Mouse (Mus musculus) kidney, postnatal 25 days (tissue): ENCODE measurements around the gene Slc44a4.
A peak's percentile ranks its signal among the peaks of the same experiment; 100 is the strongest.

ENCODE experiments used
- DNase-seq, 2 experiments: peaks; one replicate each; pipeline ENCODE4 v3.0.0; 2021; ENCODE audit warnings: mixed read lengths in 2 of 2

Gene Slc44a4

DNA sequence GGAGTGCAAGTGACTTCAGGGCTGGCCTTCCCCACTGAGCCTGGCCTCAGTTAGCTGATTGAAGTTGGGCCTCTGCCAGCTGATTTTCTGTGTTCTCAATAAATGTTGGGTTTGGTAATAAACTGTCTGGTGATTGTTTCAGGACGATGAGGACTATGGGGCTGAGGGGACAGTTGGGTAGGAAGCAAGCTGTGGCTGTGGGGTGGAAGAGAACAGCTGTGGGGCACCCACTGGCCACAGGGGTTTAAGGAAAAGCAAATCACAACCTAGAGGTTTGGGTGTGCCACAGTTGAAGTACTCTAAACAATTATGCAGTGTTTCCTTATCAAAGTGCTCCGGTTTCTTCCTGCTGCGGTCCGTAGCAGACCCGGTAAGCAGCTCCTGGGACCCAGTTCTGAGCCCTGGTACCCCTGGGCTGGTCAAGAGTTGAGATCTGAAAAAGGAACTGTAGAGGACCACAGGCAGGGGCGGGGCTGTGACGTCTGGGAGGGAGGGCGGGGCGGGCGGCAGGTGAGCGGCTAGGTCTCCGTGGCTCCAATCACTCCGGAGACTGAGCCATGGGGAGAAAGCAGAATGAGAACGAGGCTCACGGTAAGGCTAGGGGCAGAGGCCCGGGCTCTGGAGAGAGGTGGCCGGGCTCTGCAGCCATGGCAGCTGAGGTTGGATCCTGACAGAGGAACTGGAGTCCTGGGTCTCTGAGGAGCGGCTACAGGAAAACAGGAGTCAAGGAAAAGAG, at the start of gene Slc44a4:
Slc44a4 (plus strand) TSS at position 537 of the 736 bp plus-strand sequence.
- DNase-seq = peak; percentile 68 to 77

DNA sequence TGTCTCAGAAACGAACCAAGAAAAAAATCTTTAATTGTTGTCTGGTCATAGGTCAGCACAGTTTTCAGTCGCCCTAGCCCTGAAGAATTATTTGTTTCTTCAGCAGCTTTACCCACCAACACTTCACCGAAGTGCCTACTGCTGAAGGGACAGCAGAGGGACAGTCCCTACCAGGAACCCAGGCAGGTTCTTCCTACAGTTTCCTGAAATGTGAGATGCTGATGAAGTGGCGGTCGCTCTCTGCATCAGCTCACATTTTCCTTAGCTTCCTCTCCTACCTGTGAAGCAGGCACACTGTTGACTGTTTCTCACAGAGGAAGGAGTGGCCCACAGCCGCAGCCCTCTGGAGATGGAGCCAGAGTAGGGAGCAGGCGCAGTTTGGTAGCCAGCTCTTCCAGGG, 48.3 kb upstream of the Slc44a4 start:
- no peak for DNase-seq

DNA sequence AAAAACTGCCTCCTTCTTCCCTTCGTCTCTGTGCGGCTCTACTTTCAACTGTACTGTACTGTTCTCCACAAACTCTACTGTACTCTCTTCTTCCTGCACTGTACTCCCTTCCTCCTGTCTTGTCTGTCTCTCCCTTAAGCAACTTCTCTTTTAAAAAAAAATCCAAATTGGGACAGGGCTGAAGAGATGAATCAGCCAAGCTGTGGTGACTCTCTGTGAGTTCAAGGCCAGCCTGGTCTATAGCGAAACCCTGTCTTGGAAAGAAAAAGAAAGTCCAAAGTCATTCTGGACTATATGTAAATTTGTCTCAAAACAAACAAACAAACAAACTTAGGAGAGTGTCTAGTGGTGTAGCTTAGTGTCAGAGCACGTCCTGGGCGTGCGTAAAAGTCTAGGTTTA, 39.9 kb upstream of the Slc44a4 start:
- no peak for DNase-seq

DNA sequence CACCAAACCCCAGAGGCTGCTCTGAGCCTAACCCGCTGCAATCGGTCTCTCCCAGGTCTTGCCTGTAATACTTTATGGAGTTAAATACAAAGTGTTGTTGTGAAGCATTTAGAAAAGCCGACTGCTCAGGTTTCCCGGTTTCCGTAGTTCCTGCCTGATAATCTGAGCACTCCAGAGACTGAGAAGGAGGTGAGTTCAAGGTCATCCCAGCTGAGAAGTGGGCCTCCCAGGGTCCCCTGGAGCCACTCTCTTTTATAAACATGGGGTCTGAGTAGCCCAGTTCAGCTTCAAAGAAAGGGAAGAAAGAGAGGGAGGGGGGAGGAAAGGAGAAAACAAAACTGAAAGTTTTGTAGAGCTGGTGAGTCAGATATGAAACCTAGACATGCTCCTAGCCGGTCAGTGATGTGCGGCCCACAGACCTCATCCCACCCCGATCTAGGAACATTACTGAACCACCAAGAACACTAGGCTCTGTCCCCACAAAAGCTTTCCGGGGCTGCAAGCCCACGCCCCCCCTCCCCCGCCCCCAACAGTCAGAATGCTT, 34.9 kb upstream of the Slc44a4 start, which contains the start of gene Zbtb12:
Zbtb12 (plus strand) TSS at position 148 of the 544 bp plus-strand sequence.
- no peak for DNase-seq

DNA sequence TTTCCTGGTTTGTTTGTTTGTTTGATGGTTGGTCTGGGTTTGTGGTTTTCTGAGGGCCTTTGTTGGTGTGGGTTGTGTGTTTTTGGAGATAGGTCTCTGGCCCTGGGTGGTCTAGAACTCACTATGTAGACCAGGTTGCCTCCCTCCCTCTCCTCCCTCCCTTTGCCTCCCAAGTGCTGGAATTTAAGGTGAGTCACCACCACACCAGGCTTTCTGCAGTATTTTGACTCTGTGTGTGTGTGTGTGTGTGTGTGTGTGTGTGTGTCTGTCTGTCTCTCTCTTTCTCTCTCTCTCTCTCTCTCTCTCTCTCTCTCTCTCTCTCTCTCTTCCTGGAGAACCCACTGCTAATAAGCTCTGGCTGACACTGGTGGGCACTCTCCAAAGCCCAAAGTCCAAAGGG, 33.1 kb upstream of the Slc44a4 start:
- DNase-seq = no peak

DNA sequence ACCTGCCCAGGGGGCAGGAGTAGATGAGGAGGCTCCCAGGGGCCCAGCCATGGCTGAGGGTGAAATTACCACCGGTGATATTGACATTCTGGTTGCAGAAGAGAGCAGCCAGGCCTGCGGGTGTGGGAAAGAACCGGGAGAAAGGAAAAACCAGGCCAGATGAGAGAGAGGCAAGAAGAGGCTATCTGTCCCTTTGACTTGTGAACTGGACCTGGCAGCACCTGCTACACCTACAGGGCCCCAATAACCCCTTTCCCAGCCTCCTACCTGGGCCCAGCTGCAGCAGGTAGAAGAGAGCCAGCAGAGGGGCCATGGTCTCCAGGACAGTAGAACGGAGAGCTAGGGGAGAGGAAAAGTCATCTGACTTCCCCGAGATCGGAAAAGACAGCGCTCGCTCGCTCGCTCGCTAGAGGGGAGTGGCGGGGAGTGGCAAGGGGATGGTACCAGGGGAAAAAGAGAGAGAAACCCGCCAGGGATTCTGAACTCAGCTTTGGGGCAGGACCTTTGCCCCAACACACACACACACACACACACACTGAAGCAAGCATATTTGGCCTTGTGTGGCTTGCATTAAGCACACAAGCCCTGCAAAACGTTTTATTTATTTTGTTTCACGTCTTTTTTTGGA, 32.5 kb upstream of the Slc44a4 start, which contains the start of gene Gm20547:
Gm20547 (minus strand) TSS at position 360 of the 628 bp plus-strand sequence.
- DNase-seq = peak; percentile 41 to 68

DNA sequence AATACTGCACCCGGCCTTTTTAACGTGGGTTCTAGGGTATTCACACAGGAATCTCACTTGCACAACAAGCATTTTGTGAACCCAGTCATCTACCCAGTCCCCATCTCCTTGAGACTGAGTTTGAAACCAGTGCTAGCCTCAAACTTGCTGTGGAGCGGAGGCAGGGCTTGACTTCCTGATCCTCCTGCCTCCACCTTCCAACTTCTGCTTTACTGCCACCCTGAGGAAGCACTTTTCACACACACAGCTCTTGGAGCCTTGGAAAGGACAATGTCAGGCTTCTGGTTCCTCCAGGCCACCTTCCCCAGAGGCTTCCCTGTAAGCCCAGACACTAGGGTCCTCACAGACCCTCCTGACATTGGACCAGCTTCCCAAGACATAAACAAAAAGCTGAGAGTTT, 30.9 kb upstream of the Slc44a4 start:
- DNase-seq = no peak

DNA sequence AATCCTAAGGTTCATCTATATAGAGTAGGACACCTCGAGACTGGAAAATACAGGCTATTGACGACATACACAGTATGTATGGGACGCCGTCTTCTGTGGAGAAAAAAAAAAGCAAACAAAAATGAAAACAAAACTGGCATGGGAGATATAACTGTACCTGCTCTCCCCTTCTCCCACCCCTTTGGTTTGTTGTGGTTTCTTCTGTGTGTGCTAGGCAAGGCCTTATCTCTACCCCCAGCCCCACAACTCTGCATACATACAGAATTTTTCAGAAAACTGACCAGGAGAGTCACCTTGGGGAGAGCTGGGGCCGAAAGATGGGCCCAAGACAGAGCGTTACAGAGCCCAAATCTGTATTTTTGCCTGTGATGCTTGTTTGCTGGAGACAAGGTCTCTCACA, 29.6 kb upstream of the Slc44a4 start:
- no peak for DNase-seq

DNA sequence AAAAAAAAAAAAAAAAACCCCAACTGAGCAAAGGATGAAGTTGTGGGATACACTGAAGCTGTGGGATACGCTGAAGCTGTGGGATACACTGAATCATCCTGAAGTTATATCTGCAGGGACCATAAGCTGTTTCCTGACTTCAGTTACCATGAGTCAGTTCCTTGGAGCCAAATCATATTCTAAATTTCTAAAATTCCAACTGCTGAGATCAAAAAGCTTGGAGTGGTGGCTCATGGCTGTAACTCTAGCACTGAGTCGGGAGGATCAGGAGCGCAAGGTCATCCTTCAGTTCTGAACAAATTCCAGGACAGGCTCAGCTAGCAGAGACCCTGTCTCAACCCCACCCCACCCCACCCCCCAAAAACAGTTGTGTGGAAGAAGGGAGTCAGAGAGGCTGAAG, 28.7 kb upstream of the Slc44a4 start:
- no peak for DNase-seq

DNA sequence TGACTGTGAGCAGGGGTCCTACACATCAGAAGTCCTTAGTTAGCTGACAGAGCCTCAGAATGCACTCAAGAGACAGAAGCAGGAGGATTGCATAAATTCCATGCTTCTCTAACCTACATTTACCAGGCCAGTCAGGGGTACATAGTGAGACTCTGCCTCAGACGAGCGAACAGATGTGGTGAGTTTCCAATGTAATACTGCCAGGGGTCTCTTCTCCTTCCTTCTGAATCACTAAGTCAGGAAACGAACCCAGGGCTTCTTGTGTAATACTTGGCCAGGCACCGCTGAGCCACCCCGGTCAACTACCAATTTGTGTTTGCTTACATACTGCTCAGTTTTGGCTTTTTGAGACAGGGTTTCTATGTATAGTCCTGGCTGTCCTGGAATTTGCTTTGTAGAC, 26.3 kb upstream of the Slc44a4 start:
- no peak for DNase-seq

DNA sequence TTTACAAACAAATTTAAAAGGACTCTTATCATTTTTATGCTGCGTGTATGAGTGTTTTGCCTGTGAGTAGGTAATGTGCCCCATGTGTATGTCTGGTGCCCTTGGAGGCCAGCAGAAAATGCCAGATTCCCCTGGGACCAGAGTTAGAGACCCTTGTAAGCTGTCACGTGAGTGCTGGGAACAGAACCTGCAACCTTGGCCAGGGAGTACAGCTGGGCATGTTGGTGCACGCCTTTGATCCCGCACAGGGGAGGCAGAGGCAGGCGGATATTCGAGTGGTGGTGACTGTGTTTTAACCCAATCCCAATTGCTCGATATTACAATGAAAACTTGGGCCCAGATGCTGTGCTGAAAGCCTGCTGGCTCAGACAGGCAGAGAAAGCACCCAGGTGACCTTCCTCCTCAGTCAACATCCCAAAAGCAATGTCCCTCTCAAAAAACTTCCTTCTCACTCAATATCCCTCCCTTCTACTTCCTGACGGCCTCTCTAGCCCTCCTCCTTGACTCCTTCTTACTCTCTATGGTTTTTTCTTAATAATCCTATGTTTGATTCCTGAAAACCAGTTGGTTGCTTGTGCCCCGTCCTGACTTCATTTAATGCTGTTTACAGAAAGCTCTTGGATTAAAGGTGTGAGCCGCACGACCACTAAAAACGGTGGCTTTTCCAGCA, 24.1 kb upstream of the Slc44a4 start:
- DNase-seq = no peak

DNA sequence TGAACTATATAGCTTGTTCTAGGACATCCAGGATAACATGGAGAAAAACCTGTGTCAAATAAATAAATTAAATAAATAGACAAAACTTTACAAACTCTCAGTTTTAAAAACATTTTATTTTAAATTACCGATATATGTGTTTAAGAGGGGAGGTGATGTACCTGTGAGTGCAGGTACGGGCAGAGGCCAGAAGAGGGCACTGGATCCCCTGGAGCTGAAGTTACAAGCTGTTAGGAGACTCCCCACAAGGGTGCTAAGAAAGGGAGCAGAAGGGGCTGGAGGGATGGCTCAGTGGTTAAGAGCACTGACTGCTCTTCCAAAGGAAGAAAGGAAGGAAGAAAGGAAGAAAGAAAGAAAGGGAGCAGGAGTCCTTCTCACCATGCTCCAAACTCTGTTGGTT, 22.9 kb upstream of the Slc44a4 start:
- DNase-seq = no peak

DNA sequence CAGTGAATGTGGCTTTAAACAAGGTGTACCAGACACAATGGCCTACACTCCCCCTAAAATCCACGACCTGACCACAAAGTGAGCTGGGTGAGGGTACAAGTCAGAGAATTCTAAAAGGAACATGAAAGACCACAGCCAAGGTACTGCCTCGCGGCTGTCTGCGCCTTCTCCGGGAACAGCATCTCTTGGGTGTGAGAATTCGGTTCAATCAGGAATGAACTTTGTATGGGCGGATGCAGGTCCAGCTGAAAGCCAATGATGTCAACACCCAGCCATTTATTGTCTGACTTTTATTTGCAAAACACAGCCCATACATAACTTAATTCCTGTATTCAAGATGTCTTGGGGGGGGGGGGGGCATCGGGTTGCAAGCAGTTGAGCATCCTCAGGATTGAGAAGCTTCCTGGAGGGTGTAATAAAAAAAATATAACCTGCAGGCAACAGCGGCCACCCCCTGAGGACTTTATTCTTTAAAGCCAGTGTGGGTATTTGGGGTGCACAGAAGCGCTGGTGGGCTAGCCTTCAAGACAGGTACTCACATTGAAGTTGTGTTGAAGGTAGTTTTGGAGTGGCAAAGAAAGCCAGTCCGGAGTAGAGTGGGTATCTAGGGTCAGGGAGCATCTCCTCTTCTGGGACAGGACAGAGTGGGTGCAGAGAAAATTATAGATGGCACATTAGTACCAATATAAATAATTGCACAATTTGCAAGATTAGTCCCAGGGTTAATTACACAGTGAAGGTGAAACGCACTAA, 21.0 kb upstream of the Slc44a4 start:
- DNase-seq = no peak

DNA sequence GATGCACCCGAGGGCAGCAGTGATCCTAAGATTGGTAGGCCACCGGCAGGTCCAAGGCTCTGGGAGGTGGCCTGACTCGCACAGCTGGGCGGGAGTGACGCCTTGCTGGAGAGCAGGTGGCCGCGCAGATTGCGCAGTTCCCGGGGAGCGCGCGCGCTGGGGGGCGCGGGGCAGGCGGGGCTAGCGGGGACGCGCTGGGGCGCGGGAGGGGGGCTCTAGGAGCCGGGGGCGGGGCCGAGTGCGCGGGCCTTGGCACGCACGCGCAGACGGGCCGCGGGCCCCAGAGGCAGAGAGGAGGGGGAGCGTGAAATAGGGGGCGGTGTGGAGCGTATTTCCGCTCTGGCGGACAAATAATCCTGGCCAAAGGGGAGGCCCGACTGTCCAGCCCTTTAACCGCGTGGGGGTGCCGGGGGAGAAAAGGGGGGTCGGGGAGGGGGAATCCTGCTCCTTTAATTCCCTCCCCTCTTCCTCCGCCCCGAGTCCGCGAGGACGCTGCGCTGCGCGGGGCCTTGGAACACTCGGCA, 20.1 kb upstream of the Slc44a4 start:
- peak; percentile 95 to 97 for DNase-seq

DNA sequence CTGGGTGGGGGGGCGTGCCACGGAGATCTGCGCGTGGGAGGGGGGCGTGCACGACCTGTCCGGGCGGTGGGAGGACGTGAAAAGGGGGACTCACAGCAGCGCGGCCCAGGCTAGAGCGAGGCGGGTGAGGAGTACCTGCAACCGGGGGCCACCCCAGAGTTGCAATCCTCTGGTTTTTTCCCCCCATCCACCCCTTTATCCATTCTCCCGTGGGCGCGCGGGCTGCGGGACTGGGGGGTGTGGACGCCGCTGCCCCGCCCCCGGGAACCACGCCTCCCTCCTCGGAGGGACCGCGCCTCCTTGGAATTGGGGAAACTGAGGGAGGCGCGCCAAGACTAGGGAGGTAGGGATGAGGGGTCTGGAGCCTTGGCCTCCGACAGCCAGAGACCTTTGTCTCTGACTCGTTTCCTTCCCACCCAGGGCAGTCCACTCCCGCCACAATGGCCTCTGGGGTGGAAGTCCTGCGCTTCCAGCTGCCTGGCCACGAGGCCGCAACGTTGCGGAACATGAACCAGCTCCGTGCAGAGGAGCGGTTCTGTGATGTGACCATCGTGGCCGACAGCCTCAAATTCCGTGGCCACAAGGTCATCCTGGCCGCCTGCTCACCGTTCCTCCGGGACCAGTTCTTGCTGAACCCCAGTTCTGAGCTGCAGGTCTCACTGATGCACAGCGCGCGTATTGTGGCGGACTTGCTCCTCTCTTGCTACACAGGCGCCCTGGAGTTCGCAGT, 19.3 kb upstream of the Slc44a4 start:
- peak; percentile 62 to 69 for DNase-seq

DNA sequence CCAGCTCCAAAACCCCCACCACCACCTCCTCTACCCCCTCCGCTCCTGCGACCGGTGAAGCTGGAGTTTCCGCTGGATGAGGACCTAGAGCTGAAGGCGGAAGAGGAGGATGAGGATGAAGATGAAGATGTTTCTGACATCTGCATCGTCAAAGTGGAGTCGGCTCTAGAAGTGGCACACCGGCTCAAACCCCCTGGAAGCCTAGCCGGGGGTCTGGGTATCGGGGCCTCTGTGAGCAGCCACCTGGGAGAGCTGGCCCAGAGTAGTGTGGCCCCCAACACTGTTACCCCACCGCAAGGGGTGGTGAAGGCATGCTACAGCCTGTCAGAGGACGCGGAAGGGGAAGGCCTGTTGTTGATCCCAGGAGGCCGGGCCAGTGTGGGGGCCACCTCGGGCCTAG, 18.5 kb upstream of the Slc44a4 start:
- peak in 1 of 2 experiments; percentile 42 for DNase-seq

DNA sequence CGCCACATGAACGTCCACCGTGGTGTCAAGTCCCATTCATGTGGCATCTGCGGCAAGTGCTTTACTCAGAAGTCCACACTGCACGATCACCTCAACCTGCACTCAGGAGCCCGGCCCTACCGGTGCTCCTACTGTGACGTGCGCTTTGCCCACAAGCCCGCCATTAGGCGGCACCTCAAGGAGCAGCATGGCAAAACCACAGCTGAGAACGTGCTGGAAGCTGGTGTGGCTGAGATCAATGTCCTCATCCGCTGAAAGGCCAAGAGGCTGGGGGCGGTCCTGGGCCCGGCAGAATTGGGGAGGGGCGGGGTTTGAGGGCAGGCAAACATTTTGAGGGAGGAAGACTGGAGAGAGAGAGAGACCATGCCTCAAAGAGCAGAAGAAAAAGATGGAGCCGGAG, 17.9 kb upstream of the Slc44a4 start:
- DNase-seq = peak in 1 of 2 experiments; percentile 48

DNA sequence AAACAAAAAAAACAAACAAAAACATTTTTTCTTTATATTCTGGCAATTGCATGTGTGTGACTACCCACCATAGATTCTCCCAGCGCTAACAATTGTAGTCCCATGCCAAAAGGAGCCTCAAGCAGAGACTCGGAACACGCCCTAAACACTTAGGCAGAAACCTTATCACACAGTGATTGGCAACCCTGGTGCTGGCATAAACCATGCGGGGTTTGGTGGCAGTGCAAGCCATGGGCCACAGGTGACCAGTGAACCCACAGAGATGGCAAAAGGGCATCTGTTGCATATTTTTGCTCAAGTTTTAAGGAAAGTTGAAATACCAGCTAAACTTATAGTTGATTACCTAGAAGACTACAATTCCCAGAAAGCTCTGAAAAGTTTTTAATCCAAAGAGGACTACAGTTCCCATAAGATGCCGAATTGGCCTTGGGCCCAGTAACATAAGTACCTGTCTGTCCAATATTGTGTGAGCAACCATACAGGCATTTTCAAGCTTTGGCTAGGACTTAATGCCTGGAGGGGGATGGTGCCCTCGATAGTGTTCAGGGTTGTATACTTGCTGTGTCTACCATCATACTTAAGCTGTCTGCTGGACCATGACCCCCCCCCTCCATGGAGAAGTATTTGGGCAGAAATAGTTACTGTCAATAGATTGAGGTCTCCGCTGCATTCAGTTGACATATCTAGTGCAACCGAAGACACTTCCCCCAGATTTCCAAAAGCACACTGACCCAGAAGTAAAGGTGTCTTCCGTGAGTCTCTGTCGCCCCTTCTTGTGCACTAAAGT, 16.7 kb upstream of the Slc44a4 start:
- peak in 1 of 2 experiments; percentile 57 for DNase-seq

DNA sequence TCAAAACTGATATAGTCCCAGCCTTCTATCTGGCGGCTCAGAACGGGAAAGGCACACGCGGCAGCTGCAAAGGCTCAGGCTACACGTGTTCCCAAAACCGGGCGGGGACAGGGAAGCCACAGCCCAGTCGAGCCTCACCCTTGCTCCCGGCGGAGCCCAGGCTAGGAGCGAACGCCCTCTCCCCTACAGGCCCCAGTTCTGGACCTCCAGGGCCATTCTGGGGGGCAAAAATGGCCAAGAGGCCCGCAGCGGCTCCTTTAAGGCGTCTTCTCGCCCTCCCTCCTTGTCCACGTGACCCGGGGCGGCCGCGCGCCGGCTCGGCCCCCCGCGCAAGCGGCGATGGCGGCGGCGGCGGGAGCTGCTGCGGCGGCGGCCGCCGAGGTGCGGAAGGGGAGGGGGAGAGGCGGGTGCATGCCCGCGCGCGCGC, 16.1 kb upstream of the Slc44a4 start, which contains the start of the genes C2 and Ehmt2:
C2 (minus strand) TSS at position 106 of the 427 bp plus-strand sequence.
Ehmt2 (plus strand) TSS at position 310 of the 427 bp plus-strand sequence.
- DNase-seq = peak; percentile 78 to 92

DNA sequence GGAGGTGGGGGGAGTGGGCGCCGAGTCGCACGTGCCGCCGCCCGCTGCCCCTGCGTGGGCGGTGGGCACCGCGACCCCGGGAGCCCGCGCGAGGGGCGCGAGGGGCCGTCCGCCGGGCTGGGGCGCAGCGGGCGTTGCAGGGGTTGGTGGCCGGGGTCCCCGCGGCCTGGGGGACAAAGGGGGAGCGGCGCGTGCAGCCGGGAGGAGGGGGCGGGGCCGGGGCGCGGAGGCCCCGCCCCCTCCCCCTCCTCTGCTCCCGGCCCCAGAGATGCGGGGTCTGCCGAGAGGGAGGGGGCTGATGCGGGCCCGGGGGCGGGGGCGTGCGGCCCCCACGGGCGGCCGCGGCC, 15.6 kb upstream of the Slc44a4 start:
- no peak for DNase-seq
